Mouse (Mus musculus) splenic B cell, adult 2 months (primary cell): Measurements from ENCODE around the gene Clec4e.
"Not testable (repeated sequence)": the region's sequence is repeated elsewhere in the genome, so short reads cannot be mapped to it uniquely, and the experiment has no call there.

Experiments used
- DNase-seq: peaks from one replicate; pipeline ENCODE4 v3.0.0-alpha.2; 2011; ENCODE audit warnings: low read depth, low spot score
- H3K27me3 ChIP-seq: 2 replicates; pipeline ENCODE4 v1.6.1; 2012; ENCODE audit warnings: mild to moderate bottlenecking, low read length, moderate library complexity, mixed read lengths; ENCODE audit not compliant: control insufficient read depth, poor library complexity, insufficient read depth, severe bottlenecking
- H3K36me3 ChIP-seq: 2 replicates; pipeline ENCODE4 v1.6.1; 2012; ENCODE audit warnings: mild to moderate bottlenecking, low read length, moderate library complexity, mixed read lengths; ENCODE audit not compliant: control insufficient read depth, poor library complexity, insufficient read depth, severe bottlenecking

Gene Clec4e

DNA sequence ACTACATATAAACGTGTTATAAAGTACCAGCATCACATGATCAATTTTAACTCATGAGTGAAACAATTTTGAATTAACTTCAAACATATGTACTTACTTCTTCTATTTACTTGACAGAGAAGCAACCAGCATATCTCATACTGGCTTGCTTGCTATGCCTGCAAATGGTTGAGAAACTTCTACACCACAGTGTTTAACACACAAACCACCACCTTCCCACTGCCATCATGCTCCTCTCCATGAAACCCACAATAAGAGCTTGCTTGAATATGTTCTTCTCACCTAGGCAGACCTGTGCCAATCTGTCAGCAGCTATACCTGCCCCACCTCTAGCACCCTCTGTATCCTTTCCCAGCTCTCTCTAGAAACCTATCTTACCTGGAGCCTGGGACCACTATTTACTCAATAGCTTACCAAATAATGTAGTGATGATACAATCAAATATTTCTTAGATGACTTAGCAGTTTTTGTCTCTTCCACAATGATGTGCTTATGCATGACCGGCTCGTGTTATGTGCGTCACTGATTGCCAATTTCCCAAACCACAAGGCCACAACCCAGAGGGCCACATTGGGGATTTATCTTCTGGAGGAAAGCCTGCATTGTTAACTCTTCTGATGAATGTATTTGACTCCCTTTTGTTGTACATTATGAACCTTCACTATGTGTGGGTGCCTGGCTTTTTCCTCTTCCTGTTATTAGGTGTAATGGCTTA, 29.6 kb downstream of the Clec4e start:
- no peak for DNase-seq
- H3K36me3 ChIP-seq = no peaks in the 10 kb centered on the region
- H3K27me3 ChIP-seq = no peaks in the 10 kb centered on the region

DNA sequence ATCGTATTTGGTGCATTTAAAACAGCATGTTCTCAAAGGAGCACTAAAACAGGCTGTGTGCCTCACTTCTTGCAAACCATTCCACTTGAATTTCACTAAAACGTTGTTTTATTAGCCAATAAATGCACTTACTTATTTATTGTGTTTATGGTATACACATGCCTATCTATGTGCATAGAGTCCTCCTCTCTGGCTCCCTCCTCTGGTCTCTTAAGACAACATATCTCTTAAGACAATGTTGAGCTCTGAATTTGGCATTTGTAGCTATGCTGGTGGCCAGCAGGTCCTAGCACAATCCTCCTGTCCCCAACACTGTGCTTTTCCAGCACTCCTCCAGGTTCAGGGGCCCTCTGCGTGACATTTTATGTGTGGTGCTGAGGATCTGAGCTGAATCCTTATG, 30.7 kb downstream of the Clec4e start:
- no peak for DNase-seq
- Histone ChIP-seq H3K27me3 (no peaks in the 10 kb centered on the region), H3K36me3 (no peaks in the 10 kb centered on the region)

DNA sequence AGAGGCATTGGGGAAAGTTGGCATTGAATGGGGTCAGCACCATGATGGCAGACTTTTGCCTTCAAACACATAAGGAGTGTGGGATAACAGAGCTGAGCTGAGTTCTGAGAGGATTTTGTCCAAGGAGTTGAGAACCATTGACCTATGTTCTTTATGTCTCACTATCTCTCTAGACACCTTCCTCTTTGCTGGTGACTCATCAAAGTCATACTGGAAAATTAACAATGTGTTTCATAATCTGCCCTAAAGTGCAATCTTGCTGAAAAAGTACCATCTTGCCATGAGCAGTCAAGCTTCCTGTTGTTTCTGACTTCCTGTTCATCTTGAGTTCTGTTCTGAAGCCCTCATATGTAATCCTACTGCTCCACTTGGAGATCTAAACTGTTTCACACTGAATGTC, 36.9 kb downstream of the Clec4e start:
- H3K27me3 ChIP-seq = no peaks in the 10 kb centered on the region
- DNase-seq = no peak
- H3K36me3 ChIP-seq = no peaks in the 10 kb centered on the region

DNA sequence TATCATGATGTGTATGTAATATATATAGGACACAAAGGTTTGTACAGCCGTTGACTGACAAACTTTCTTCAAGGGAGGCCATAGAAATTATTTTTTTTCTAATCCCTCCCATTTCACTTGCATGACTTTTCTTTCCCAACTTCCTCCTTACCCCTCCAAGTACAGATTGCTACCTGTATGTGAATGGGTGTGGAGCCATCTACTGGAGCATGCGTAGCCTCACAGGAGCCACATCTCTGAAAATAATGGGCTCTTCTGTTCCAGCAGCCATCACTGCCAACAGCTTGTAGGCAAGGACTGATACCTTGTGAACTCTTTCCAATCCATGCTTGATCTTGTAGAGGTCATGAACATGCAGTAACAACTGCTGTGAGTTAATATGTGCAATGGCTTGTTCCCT, 40.8 kb downstream of the Clec4e start:
- not testable (repeated sequence) for DNase-seq, H3K27me3 ChIP-seq, H3K36me3 ChIP-seq

DNA sequence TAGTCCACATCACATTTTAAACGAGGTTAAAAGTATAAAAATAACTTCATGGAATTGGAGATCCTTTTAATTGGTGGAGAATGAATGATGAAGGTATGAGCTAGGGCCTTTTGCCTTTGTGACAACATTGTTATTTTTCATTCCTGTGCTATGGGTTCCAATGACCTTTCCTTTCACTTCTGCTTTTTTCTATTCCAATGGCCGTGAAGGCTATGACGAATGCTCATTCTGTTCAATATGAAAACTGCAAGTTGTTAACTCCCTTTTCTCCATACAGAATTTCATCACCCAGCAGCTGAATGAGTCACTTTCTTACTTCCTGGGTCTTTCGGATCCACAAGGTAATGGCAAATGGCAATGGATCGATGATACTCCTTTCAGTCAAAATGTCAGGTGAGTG, 45.5 kb downstream of the Clec4e start:
- DNase-seq = no peak
- Histone ChIP-seq H3K36me3 (no peaks in the 10 kb centered on the region), H3K27me3 (no peaks in the 10 kb centered on the region)

DNA sequence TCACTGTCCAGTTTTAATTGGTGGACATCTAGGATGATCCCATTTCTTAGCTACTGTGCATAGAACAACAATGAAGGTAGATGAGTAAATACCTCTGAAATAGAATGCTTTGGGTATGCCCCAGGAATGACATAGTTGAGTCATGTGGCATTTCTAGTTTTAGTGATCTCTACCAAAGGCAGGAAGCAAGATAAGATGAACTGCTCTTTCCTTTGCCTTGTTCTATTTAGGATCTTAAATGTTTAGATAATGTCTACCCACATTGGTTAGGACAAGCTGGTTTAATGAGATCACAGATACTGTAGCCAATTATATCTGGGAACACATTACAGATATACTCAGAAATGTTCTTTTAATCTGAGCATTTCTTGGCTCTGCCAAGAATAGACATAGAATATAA, 52.1 kb downstream of the Clec4e start:
- Histone ChIP-seq H3K27me3 (no peaks in the 10 kb centered on the region), H3K36me3 (no peaks in the 10 kb centered on the region)
- DNase-seq = no peak
